Mouse (Mus musculus) heart, postnatal 10 days (tissue): ENCODE results near the gene Ociad2. TPM values are rescaled to one million over a fixed set of nuclear protein-coding genes. Genes with fewer than 3 reads are reported as not detected.
A peak's percentile ranks its signal among the peaks of the same experiment; 100 is the strongest.

ENCODE experiments used
- DNase-seq, 2 experiments: peaks; one replicate each; pipeline ENCODE4 v3.0.0; 2021
- intact Hi-C: fragments of 180-260 bp; cut with DNase I; formaldehyde crosslinking; loops from one replicate; pipeline ENCODE4 v1.15.1; 2025
- total RNA-seq, 2 experiments: library from RNA; stranded (reverse); gene quantifications; 2 replicates each; pipeline ENCODE4 v1.2.3; 2021

Ociad2 gene
- total RNA-seq, 2 experiments from 2014 or later = 8.5 to 9.6 TPM

DNA sequence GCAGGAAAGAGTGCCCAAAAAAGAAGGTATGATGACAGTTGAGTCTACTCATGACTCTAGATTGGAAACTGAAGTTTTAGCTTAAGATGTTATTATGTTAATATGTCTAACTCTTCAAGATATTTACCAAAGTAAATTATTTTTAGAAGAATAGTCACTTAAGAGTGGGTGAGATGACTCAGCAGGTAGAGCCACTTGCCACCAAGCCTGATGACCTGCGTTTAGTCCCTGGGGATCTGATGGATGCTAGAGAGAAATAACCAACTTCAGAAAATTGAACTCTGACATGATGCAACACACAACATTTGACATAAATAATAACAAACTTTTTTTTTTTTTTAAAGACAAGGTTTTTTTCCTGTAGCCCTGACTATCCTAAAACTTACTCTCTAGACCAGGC lies 30.4 kb downstream of the Ociad2 start:
- DNase-seq = no peak
- intact Hi-C loops = loop anchor here (5.0 kb wide), 1 partner anchor 72 kb away; no protein-coding TSS in a partner anchor

GRCm38 (mm10) chr5:73309496-73309895 lies 31.3 kb downstream of the Ociad2 start:
- intact Hi-C loops = loop anchor here (5.0 to 10.0 kb wide), 2 partner anchors 177 to 325 kb away; no protein-coding TSS in a partner anchor

GRCm38 (mm10) chr5:73307297-73307696 lies 33.5 kb downstream of the Ociad2 start:
- DNase-seq = no peak
- intact Hi-C loops = loop anchor here (5.0 to 10.0 kb wide), 2 partner anchors 175 to 322 kb away; no protein-coding TSS in a partner anchor

More at GRCm38 (mm10) chr5:73309496-73309895, 31.3 kb downstream of the Ociad2 start:
- DNase-seq = no peak

DNA sequence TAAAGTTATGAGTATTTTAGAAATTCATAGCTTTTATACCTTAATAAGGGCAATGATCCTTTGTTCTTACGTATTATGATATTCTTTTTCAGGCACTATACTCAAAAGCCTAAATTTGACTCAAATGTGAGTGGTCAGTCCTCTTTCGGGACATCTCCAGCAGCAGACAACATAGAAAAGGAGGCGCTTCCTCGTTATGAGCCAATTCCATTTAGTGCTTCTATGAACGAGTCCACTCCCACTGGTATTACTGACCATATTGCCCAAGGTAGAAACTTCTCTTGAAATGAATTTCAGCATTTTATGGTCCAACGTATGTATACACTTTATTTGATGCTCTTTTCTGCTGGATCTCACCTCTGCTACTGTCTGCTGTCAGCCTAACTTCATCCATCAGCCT lies 34.3 kb downstream of the Ociad2 start:
- DNase-seq = no peak
- intact Hi-C loops = loop anchor here (5.0 to 10.0 kb wide), 2 partner anchors 174 to 322 kb away; no protein-coding TSS in a partner anchor

DNA sequence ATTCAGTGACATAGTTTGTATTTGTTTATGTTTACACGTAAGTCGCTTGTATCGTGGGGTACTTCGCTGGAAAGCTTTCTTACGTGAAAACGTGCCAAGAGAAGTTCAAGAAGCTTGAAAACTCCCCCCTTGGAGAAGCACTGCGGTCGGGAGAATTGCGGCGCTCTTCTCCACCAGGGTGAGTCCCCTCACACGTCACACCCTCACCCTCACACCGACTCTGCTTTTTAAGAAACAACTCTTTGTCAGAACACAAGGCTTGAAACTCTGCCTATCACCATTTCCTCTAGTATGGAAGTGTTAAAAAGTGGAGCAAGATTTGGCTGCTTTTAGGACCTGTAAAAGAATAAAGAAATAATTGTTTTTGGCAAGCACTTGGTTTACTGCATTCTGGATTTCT lies 36.3 kb downstream of the Ociad2 start:
- intact Hi-C loops = loop anchor here (10.0 kb wide), 1 partner anchor 320 kb away; no protein-coding TSS in a partner anchor
- DNase-seq = no peak

- DNase-seq = no peak
- intact Hi-C loops = loop anchor here (10.0 kb wide), 1 partner anchor 317 kb away; no protein-coding TSS in a partner anchor
Measured at GRCm38 (mm10) chr5:73301601-73302307, 39.1 kb downstream of the Ociad2 start.

DNA sequence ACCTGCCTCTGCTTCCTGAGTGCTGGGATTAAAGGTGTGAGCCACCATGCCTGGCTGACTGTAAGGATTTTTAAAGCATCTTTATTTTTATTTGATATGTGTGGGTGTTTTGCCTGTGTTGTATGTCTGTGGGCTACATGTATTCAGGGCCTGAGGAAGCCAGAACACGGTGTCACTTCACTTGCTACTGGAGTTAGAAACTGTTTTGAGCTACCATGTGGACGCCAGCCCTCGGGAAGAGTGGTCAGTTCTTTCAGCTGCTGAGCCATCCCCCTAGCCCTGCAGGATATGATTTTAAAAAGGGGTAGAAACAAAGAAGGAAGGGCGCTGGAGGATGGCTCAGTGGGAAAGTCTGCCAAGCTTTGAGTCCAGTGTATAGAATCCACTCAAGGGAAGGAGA lies 44.9 kb downstream of the Ociad2 start:
- intact Hi-C loops = loop anchor here (5.0 kb wide), 1 partner anchor 86 kb away; no protein-coding TSS in a partner anchor
- no peak for DNase-seq

- no peak for DNase-seq
- intact Hi-C loops = loop anchor here (5.0 kb wide), 1 partner anchor 87 kb away; no protein-coding TSS in a partner anchor
Measured at GRCm38 (mm10) chr5:73295016-73295415, 45.8 kb downstream of the Ociad2 start.

DNA sequence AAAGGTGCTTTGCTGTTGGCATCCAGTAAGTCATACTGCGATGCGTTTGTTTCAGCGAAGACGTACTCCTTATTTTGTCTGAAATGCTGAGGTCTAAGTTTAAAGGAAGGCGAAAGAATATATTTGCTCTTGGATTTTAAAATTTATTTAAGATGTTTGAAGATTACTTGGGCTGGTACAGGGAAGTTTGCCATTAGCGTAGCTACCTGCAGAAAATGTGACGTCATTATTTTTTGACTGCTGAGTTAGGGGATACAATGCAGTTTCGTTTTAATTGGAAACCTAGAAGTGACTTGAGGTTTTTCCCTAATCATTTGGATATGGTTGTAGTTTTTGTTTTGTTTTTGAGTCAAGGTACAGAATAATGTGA lies 47.4 kb downstream of the Ociad2 start:
- no peak for DNase-seq
- intact Hi-C loops = loop anchor here (2.0 kb wide), 1 partner anchor 37 kb away; the partner anchor contains the start of gene Fryl

DNA sequence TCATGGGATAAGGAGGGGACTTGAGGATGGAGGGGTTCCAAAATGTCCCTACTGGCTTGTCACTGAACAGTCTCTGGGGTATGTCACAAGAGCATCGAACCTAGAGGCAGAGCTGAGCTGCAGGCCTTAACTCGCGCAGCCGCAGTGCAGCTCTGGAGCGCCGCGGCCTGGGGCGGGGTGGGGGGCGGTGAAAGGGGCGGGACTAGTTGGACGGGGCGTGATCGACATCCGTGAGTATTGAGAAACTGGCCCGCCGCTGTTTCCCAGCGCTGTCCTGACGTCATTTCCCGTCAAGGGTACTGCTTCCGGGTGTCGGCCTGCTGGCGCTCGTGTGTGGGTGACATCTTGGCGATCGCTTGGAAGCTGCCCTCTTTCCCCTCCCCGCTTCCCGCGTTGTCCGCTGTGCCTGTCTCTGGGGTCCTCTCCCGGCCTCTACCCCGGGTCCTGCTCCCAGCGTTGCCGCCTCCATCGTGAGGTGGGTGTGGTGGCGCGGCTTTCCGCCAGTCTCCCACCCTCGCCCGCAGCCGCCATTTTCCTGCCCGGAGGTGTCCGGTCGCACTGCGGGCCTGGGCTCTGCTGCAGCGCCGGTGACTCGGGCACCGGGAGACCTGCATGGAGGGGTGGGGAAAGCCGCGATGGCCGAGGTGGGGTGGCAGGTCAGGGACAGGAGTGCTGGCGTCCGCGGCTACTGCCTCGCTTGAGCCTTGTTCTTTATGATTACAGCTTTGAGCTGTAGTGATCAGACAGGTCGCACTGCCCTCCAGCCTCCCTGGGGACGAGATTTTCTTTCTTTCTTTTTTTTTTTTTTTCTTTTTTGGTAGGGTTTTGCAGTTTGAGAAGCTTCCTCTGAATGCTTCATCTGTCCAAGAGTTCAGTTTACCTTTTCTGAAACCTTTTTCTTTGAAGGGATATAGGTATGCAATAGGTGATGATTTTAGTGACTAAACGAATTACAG lies 48.0 kb downstream of the Ociad2 start, which contains the start of gene Ociad1:
Gene Ociad1 (plus strand): TSS at position 283 of the 956 bp plus-strand sequence.
- DNase-seq = peak; percentile 96 to 97
- intact Hi-C loops = loop anchor here (2.0 kb wide), 1 partner anchor 36 kb away; the partner anchor contains the start of gene Fryl

DNA sequence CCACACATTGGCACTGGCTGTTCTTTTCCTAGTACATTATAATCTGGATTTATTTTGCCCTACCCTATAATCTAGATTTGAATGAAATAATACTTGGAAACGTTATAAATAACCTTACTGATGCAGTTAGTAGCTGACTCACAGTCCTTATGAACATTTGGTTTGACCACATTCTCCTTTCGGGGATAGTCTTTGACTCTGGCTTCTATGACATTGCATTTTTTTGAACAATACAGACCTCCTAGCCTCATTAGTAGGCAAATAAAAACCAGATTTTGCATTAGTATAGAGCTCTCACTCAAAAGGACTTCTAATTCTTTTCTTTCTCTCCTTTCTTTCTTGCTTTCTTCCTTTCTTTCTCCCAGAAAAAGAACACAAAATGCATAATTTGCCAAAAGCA lies 50.9 kb downstream of the Ociad2 start:
- no peak for DNase-seq
- intact Hi-C loops = no loop called here

DNA sequence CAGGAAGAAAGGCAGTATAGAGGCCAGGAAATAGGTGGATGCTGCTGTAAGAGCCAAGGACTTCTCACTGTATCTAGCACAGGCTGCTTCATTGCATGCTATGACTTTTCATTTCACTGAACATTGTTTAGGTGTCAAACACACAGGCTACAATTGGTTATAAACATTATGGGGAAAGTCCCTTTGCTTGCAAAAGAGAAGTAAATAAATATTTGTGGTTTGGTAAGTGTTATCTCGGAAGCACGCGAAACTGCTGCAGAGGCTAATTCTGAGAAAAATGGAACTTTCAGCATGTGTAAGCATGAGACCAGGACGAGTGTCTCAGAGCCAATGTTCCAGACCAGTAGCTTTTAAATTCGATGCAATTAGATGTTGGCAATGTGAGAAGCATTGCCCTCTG lies 54.2 kb downstream of the Ociad2 start:
- DNase-seq = no peak
- intact Hi-C loops = no loop called here

DNA sequence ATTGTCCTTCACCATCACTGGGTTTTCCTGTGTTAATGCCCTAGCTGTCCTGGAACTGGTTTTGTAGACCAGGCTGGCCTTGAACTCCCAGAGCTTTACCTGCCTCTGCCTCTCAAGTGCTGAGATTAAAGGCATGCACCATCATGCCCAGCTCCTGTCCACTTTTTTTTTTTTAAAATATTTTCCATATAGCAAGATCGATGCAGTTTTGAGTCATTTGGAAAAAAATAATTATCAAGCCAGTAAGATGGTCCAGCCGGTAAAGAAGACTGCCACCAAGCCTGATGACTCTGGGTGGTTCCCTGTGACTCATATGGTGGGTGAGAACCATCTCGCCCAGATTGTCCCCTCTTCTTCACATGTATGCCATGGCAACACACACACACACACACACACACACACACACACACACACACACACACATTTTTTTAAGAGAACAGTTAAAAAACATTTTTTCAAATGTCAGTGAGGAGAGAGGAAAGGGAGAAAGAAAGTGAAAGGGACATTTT lies 55.3 kb downstream of the Ociad2 start:
- intact Hi-C loops = no loop called here
- DNase-seq = no peak

DNA sequence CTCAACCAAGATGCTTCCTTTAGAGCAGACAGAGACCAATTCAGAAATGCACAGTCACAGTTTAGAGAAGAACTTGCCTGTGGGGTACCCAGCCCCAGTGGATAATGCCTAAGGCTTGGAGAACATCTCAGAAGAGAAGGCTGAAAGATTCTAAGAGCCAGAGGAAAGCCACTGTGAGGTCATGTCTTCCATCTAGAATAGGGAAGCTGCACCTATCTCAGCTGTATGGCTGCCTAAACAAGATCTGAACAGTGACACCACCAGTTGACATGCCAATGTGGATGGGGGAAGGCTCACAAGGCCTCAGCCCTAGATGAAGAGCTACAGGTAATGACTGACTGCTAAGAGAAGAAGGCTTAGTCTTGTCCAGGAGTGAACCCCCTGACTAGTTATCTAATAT lies 56.8 kb downstream of the Ociad2 start:
- no peak for DNase-seq
- intact Hi-C loops = no loop called here

GRCm38 (mm10) chr5:73280567-73280850 lies 60.3 kb downstream of the Ociad2 start:
- DNase-seq = peak in 1 of 2 experiments; percentile 21
- intact Hi-C loops = no loop called here

DNA sequence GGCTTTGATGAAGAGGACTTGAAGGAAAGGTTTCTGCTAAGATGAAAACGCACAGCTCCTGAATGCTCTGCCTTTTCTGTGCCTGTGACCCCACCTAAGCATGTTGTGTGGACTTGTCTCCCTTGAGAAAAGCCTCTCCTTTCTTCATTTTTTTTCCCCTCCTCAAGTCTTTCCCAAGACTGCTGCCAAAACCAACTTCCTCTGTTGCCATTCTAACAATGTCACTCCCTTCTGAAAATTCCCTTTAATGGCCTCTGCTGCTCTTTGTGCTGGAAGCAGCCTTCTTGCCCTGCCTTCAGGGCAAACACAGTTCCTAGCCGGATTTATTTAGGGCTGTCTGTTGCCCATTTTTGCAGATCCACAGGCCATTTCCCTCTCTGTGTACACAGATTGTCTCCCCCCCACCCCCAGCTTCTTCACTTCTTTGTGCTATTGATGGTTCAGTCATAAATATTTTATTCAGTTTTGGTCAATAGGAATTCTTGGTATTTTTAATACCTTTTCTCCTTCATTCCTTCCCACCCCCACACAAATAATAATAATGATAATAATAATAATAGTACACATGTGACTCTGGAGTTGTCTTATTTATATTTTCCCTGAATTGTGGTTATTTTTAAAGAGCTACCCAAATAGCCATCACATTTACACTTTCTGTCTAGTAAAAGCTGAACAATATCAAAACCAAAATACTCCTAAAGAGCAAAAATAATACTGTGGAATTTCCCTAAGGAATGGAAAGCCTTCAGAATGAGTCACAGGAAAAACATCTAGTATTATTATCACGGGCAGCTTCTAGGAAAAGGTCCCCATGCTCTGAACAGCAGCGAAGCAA lies 60.9 kb downstream of the Ociad2 start:
- DNase-seq = peak; percentile 33 to 35
- intact Hi-C loops = no loop called here

DNA sequence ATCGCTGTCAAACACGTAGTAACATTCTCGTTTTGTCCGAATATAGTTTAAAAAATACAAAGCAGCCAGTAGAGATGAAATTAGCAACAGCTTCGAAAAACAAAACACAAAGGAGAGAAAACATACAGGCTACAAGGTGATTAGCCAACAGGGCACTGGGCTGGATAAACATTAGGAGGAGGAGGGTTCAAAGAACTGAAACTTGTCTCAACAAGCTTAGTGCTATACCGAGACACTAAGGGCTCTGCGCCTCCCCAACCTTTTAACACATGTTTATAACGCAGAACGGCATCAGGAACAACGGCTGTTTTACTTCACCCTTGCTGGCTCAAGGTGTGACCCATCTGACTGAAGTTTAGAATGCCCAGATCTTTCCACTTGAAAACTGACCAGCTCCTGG lies 61.6 kb downstream of the Ociad2 start:
- DNase-seq = peak in 1 of 2 experiments; percentile 19
- intact Hi-C loops = no loop called here

- DNase-seq = no peak
- intact Hi-C loops = no loop called here
Measured at GRCm38 (mm10) chr5:73274941-73275340, 65.9 kb downstream of the Ociad2 start.

- intact Hi-C loops = no loop called here
- DNase-seq = no peak
Measured at GRCm38 (mm10) chr5:73273171-73273570, 67.7 kb downstream of the Ociad2 start.
